Mouse (Mus musculus): ENCODE data around the gene Grik1.

GRCm38 (mm10) chr16:88112551-88113138 is 177.4 kb downstream of the Grik1 start:
- TF ChIP-seq CTCF (IDR thresholded peaks at IDR 0.05; ENCODE audit: extremely low read depth, insufficient read depth, low read length) (no peak), POLR2A (IDR thresholded peaks at IDR 0.05; ENCODE audit: extremely low read depth, insufficient read depth, low read length) (no peak)

All from cortical plate, adult 2 months (tissue).